Mouse (Mus musculus): ENCODE measurements around the gene Cyp2c23.

Gene Cyp2c23

DNA sequence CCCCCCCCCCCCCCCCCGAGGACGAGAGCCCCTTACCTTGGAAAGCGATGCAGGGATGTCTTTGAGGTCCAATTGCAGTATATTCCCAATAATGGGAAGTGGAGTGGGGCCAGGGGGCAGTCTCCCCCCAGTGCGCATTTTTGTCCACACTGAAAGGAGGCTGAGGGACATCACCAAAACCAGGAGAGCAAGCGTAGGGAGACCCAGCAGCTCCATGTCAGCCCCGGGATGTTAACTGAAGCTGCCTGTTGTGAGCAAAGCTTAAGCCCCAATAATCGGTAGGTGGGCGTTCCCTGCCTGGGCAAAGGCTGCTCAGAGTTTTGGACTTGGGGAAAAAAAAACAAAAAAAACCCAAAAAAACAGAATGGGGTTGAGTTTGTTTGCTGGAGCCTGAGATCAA, at the start of gene Cyp2c23:
Gene Cyp2c23, minus strand, starts transcription at position 237 of the 400 bp plus-strand sequence.
- no peak for DNase-seq

DNA sequence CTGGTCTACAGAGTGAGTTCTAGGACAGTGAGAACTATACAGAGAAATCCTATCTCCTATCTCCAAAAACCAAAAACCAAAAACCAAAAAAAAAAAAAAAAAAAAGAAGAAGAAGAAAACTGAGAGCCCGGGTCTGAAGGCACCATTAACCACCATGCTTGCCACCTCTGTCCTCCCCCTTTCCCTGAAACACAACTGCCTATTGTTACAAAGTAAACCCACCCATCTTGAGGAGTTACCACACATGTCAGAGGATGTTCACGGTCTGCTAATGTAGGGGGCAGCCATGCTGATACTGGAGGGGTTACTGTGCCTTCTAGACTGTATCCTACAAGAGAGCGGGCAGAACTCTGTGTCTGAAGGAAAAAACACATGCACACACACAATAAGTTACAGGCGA, 48.0 kb upstream of the Cyp2c23 start:
- no peak for DNase-seq

DNA sequence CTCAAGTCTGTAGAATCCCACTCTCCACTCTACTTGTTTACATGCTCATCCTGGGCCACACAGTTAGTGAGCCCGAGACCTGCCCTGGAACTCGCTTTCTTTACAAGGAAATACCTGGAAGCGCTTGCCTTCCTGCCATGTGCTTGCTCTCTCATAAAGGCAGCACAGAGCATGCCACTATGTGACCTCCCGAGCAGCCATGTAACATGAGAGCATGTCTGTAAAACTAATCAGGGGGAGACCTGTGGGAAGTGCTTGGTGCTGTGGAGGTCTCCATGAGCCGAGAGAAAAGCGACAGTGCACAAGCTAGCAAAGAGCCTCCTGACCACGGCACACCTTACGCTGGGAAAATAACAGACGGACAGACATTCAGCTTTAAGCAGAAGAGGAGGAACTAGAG, 47.4 kb upstream of the Cyp2c23 start:
- no peak for DNase-seq

DNA sequence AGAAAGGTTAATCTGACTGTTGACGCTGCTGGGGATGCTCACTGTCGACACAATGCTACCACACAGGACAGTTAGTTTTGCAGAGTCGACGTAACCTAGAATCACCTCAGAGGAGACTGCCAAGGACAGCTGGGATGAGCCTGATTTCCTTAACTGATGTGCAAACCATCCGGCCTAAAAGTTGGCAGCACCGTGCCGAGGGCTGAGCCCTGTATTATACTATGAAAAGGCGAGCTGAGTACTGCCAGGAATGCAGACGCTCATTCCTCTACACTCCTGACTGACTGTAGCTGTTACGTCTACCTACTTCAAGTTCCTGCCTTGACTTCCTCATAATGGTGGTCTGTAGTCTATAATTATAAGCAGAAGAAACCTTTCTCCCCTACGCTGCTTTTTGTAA, 46.0 kb upstream of the Cyp2c23 start:
- DNase-seq: no peak

DNA sequence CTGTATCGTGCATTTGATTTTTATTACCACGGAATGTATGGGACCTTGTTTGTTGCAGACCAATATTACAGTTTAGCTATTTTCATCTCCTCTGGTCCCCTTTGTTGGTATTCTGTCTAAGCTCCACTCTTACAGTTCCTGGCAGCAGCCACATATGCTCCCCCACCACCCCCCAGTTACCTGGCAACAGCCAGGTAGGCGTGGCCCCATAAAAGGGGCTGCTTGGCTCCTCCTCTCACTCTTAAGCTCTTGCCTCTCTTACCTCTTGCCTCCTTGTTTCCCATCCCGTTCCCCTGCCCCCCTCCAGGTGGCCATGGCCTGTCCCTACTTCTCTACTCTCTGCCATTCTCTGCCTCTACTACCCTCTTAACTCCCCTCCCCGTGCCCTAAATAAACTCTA, 42.2 kb upstream of the Cyp2c23 start:
- DNase-seq: no peak

DNA sequence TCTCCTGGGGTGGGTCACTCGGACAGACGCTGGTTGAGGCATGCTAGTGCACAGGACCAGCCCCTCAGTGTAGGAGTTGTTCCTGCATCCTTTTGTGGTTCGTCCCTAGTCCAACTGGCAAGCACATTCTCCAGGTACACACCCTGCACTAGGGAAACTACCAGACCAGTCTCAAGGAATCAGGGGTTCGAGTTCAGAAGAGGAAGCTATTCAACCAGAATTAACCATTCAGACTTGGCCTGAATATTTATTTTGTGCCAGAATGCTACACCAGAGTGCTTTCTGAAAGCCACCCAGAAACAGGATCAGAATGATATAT, 40.9 kb upstream of the Cyp2c23 start:
- DNase-seq: no peak

DNA sequence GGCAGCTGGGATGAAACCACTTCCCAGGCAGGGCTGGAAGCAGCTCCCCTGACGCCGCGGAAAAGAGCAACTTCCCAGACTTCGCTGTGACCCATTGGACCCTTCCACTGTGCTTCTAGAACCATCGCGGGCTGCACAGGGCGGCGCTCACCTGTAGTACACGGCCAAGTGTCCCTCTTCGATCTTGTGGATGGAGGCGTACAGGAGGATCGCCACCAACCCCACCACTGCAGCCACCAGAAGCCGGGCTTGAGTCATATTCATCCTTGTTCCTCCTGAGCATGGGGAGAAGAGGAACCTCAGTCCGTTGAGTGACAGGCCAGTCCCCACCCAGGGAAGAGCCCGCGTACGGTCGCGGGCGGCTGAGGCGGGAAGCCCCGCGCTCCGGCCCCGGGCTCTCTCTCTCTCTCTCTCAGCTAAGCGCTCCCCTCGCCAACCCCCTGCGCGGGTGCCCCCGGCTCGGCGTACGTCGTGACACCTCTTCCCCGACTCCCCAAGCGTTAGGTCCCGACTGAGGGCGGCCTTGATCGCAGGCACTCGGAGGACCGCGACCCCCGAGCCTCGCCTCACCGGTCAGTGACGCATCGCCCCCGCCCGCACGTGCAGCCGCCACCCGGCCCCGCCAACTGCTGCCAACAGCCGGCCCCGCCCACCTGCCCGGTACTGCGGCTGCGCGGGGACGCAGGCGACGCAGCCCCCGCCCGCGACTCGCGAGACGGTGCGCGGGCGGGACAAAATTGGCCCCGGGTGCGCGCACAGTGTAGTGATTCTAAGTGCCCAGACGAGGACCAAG, 40.3 kb upstream of the Cyp2c23 start, which contains the start of gene Erlin1:
Gene Erlin1, minus strand, starts transcription at position 665 of the 793 bp plus-strand sequence.
- DNase-seq: peak; percentile 94 to 96

DNA sequence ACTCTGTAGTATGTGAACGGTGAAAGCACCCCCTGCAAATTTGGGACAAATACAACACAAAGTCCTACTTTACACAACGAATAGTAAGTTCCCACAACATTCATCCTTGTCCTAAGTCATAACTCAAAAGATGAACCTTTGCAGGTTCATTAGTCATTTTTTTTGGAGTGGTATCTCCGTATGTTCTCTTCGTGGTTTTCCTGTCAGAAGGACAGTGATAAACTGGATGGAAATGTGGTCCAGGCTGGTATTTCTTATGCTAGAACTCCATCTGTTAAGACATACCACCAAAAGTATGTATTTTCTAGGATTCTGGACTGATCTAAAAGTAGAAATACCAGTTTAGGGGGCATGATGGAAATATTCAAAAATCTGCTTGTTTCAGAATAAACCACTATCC, 39.2 kb upstream of the Cyp2c23 start:
- DNase-seq: no peak

DNA sequence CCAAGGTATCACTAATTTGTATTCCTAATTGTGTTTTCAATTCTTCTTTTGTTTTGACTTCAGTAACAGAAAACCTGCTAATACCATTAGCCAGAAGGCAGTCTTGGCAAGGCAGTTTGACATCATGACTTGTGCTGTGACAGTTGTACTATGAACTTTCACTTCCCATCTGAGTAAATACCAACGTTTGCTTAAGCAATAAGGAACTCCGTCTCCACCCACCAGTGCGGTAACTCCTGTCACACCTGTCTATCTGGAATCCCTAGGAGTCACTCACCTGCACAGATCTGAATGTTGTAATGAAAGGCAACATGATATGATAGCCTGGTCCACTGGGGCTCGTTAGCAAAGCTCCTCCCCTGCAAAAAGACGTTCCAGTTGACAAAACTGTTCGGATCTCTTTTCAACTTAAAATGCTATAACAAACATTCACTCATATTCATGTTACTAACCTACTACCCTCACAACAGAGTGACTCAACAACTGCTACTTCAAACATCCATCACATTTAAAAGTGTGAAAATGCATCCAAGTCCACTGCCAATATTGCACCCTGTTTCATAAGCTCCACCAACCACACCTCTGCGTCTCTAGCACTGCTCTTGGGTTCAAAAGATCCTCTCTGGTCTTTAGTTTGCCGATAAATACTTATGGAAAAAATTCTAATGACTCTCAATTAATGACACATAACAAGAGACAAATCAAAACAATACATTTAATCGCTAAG, 38.5 kb upstream of the Cyp2c23 start:
- no peak for DNase-seq

DNA sequence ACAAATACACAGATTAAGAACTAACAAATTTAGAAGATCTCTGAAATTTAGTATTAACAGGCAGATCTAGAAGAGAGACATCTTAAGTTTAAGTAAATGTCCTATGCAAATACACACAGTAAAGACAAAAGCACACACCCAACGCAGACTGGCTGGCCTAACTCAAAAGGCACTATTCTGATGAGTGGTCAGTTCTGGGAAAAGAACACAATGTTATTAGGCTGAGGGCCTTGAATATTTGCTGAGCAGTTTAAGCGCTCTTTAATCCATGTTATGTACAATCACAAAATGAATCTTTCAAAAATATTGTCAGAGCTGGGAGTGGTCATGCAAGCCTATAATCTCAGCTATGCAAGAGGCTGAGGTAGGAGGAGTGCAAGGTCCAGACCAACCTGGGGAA, 35.7 kb upstream of the Cyp2c23 start:
- no peak for DNase-seq

DNA sequence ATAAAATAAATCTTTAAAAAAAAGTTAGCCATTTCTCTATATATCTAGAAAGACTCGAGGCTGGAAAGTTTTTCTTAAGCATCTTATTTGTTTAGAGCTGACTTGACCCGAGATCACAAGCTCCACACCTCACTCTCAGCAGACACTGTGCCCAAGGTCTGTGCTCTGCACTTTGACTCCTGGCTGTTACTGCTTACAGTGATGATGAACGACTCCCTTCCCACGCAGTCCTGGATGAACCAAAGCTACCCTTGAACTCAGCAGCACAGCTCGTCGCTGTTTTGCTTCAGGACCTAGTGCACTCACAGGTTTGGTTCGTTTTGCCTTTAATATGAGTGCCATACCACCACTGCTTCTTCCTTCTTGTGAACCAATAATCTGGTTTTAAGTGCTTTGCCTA, 34.8 kb upstream of the Cyp2c23 start:
- DNase-seq: peak in 1 of 2 experiments; percentile 14

DNA sequence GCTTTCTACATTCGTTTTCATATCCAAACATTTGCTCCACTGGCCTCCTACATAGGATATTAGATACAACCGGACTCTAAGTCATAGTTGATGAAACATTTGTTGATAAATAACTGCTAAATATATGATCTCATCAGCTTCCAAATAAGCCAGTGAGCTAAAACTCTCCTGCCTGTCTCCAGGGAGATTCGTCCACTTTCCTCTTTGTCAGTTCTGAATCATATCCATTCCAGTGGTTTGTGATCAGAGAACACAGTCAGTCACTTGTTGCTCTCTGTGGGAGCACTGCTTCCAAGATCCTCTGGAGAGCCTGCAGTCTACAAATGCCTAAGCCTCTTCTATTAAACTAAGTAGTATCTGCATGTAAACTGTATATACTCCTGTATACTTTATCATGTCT, 31.2 kb upstream of the Cyp2c23 start:
- DNase-seq: no peak

DNA sequence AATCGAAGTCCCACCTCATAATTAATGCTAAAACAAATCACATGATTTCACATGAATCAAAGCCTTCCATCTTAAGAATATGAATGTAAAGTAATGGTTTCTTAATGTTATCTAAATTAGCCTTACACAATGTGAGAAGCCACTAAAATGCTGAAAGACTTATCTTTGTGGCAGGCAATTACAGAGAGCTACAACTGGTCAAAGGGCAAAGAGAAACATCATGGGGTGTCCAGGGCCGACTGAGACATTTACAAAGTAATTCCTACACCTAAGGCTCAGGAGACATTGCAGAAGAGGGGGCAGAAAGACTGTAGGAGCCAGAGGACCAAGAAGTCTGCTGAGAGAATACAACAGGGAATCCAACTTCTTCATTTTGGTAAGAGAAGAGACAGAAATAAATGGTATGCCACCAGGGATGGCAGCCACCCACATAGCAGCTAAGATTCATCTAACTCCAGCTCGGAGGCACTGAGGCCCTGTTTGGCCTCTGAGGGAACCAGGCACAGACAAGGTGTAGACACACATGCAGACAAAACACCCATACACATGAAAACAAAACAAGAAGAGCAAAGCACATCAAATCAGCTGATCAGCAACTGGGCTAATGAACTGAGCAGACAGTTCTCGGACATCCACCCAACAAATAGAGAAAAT, 26.3 kb upstream of the Cyp2c23 start:
- no peak for DNase-seq

DNA sequence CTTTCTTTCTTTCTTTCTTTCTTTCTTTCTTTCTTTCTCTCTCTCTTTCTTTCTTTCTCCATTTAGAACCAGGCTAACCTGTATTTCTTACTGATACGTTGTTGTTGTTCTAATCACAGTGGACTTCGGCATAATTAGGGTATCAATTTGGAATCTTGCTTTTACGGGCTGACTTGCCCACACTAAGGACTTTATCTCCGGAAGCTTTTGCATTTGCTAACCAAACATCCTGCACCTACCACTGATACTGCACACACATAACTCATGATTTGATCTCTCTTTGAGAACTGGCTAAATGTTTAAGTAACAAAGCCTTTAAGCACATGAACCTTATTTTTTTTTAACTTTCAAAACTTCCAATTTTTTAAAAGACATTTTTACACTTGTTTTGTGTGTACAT, 21.4 kb upstream of the Cyp2c23 start:
- DNase-seq: no peak

DNA sequence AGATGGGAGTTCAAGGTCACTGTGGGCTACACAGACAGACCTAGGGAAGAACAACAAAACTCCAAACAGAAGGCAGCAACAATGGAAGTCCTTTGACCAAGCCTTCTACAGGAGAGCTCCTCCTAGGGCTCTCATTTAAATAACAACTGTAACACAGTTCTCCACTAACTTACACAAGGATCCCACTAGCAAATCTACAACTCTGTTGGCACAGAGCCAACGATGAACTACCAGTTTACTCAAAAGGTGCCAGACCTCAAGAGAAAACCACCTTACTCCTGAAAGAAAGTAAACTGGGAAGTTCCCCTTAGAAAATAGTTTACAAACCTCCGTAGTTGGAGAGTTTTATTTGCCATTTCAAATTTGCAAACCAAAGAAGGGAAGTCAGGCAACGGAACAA, 20.3 kb upstream of the Cyp2c23 start:
- DNase-seq: no peak

DNA sequence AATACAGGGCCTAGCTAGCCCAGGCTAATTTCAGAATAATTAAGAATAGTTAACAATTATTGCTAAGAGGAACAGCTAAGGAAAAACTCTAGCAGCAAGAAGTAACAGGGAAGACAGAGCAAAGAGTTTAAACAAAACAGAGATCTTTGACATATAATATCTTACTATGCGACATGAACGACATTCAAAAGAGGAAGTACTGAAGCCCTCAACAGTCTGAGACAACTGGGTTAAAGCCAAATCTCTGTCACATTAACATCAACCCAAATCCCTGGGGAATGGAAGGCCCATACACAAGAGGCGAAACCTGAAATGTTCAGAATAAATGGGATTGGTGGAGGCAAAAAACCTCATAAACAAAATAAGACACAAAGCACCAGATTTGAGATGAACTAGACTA, 16.8 kb upstream of the Cyp2c23 start:
- no peak for DNase-seq

DNA sequence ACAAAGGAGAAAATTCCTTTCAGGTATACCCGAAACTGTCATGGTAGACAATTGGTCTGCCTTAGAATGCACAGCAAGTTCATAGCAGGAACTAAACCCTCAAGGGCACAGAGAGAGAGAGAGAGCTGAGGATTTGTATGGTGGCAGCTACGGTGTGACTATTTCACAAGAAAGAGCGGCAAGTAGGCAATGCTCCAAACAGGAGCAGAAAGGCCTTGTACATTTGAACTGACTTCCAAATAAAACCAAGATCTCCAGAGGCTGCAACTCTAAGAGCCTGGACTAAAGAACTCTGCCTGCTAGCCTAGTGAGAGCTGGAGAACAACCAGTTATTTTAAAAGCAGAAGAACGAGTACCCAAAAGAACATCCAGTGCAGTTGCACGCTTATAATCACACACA, 13.1 kb upstream of the Cyp2c23 start:
- DNase-seq: no peak

DNA sequence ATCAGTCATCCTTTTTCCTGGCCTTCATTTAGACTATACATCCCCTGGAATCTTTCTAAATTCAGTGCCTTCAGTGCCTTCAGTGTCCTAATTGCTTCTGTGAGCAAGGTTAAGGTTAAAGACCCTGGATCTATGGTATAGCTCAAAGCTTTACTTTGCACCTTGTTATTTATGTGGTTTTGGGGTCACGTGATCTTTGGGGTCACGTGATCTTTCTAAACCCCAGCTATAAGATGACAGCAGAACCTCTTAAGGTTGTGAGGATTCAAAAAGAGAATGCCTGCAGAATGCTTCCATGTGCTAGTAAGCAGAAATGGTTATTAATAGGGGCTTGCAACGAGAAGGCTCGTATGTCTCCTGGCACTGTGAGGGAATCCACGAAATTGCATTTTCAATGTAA, 4.4 kb upstream of the Cyp2c23 start:
- DNase-seq: no peak

DNA sequence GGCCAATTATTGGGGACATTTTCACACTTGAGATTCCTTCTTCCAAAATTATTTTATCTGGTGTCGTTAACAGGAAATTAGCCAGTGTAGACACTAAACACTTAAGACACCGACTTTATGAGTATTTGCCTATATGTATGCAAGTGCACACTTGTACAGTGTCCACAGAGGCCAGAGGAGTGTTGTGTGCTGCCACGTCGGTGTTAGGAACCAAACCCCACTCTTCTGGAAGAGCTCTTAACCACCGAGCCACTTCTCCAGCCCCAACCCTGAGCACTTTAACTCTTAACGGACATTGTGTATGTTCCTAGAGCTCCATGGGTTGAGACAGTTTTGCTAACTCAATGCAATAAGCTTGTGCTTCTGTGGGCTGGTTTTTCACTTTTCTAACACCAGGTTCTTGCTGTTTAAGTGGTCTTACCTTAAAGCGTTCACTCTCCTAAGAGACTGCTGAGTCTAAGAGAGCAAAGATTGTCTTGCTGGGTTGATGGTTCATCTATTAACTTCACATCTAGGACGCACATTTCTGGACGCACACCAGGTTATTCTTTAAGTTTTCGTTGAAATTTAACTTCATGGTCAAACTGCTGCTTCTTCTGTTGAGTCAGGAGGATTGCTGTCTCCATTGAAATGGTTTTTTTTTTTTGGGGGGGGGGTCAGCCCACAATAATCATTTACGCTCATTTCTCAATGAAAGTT, 3.2 kb upstream of the Cyp2c23 start:
- no peak for DNase-seq

DNA sequence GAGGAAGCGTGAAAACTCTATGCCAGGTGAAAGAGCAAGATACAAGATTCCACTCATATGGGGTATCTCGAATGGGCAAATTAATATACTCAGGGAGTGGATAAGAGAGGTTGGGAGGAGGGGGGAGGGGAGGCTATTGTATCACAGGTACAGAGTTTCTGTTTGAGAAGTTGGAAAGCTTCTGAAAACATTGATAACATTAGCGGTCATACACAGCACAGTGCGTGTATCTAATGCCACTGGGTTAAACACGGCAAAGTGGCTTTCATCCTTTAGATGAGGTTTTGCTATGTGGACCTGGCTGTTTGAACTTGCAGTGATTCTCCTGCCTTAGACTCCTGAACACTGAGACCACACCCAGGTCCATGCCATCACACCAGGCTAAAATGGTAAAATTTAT, 1.0 kb upstream of the Cyp2c23 start:
- DNase-seq: no peak

DNA sequence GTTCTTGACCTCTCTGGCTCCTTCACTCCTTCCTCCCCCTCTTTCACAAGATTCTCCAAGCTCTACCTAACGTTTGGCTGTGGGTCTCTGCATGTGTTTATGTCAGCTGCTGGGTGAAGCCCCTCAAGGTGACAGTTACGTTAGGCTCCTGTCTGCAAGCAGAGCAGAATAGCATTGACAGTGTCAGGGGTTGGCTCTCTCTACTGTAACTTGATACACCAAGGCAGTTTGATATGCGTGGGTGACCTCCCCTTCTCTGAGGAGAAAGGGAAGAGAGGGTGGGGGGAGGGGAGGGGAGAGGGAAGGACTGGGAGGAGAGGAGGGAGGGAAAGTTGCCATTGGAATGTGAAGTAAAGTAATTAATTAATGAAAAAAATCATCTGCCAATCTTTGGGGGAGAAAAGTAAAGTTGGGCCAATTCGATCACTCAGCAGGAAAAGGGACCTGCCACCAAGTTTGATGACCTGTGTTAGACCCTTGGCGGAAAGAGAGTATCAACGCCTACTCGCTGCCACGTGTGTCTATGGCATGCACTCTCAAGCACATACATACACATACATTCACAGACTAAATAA, 2.0 kb downstream of the Cyp2c23 start:
- DNase-seq: peak; percentile 9 to 30

DNA sequence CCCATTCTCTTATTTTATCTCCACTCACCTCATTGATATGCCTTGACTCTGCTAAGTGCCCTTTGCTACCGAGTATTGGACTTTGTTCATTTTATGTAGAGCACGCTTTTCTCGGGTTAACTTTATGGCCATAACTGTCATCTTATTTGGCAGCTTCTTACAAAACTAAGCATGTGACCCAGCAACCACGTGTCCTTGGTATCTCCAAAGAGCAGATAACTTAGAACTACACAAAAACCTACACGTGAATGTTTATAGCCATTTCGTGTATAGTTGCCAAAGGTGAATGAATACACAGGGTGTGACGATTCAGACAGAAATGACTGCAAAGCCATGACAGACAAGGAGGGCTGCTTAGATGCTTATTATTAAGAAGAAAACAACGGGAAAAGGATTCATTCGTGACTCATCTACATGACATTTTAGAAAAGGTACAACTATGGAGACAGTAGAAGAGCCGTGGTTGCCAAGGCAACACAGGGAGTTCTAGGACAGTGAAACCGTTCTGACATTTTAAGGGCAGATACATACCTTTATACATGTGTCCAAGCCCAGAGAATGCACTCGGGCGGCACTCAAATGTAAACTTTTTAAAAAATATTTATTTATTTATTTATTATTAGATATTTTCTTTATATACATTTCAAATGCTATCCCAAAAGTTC, 4.0 kb downstream of the Cyp2c23 start:
- DNase-seq: no peak

Data from kidney, postnatal 4 days (tissue).